Mouse (Mus musculus): ENCODE data around the gene Ptprk. TPM values are rescaled to one million over a fixed set of nuclear protein-coding genes. Genes with fewer than 3 reads are reported as not detected.

The Ptprk gene
- polyA plus RNA-seq, 2 experiments, result 21.4 to 25.2 TPM

DNA sequence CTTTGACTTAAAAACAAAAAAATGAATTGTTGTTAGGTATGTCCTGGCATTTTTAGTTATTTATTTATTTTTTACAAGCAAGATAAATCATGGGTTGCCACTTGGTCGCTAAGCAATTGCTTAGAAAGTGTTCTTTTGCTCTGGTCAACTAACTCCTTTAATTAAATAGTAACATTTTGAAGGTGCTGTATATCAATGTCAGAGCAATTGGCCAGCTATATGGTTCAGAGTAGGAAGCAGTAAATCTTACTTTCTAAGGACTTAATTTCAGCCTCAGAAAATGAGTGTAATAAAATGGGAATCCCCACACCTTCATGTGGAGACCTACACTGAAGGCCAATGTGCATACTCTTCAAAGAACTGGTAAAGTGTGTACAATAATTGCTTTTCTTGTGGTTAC, 300.3 kb downstream of the Ptprk start:
- Histone ChIP-seq H3K4me1 (ENCODE audit: control insufficient read depth, insufficient read depth, low read length) (peaks cover 2% of the 10 kb centered on the region; the same call in 1 of the 2 replicates), H3K4me3 (replicated peaks; ENCODE audit: low read length) (no peak overlapping the region), H3K9me3 (ENCODE audit: control insufficient read depth, low read length) (no peaks in the 10 kb centered on the region), H3K27ac (replicated peaks; ENCODE audit: low read depth, low read length) (no peak overlapping the region), H3K27me3 (ENCODE audit: control insufficient read depth, insufficient read depth, low read length) (no peaks in the 10 kb centered on the region), H3K9ac (ENCODE audit: low read depth, low read length, severe bottlenecking) (no peak overlapping the region), H3K4me2 (replicated peaks; ENCODE audit: low read depth, low read length, severe bottlenecking) (no peak overlapping the region), H3K36me3 (ENCODE audit: control insufficient read depth, insufficient read depth, low read length) (no peaks in the 10 kb centered on the region)
- WGBS, result 24% methylated on average over 1 of the region's 1 CpGs
- DNase-seq (ENCODE audit: low spot score) (no peak), ATAC-seq (ENCODE audit: low FRiP score, low read depth) (no peak)
- no peak for TF ChIP-seq POLR2A (IDR thresholded peaks at IDR 0.05; ENCODE audit: borderline replicate concordance, extremely low read depth, insufficient read depth, insufficient read length)

GRCm38 (mm10) chr10:28379752-28380488, 305.3 kb downstream of the Ptprk start:
- no peak for DNase-seq (ENCODE audit: low spot score)
- Histone ChIP-seq H3K27ac (replicated peaks; ENCODE audit: low read depth, low read length) (no peak overlapping the region), H3K9ac (ENCODE audit: low read depth, low read length, severe bottlenecking) (no peak overlapping the region), H3K9me3 (ENCODE audit: control insufficient read depth, low read length) (no peaks in the 10 kb centered on the region), H3K4me1 (ENCODE audit: control insufficient read depth, insufficient read depth, low read length) (no peaks in the 10 kb centered on the region), H3K4me3 (replicated peaks; ENCODE audit: low read length) (no peak overlapping the region), H3K36me3 (ENCODE audit: control insufficient read depth, insufficient read depth, low read length) (0 out of 2 replicates have a peak, but pooled peaks cover 5% of the 10 kb centered on the region), H3K4me2 (replicated peaks; ENCODE audit: low read depth, low read length, severe bottlenecking) (no peak overlapping the region), H3K27me3 (ENCODE audit: control insufficient read depth, insufficient read depth, low read length) (no peaks in the 10 kb centered on the region)
- 83% methylated on average over 7 of the region's 7 CpGs for WGBS
- ATAC-seq (ENCODE audit: low FRiP score, low read depth), result no peak
- no peak for TF ChIP-seq POLR2A (IDR thresholded peaks at IDR 0.05; ENCODE audit: borderline replicate concordance, extremely low read depth, insufficient read depth, insufficient read length)

DNA sequence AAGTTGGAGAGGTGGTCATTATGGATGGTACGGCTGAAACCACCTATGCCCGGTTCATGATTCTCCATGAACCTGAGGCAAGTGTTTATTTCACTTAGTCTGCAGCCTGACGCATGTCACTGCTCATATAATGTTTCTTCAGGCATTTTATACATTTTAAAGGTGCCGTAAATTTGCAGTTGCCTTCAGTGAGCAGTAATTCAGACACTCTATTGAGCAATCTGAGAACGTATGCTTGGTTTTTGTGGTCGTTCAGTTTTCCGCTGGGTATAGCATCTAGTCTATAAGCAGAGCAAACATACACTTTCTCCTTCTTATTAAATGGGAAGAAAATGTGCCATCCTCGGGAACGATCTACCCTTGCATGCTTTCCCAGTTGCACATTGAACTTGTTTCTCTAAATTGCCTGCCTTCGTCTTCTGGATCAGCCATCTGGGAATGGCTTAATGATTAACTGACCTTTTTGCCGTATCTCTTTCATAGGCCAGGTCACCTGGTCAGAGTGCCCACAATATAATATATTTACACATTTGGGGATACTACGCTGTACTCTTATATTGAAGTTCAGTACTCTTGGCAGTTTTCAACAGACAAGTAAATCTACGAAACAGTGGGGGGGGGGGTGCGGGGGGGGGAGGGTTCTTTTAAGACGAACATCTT, 313.1 kb downstream of the Ptprk start:
- no peak for TF ChIP-seq POLR2A (IDR thresholded peaks at IDR 0.05; ENCODE audit: borderline replicate concordance, extremely low read depth, insufficient read depth, insufficient read length)
- H3K9ac ChIP-seq (ENCODE audit: low read depth, low read length, severe bottlenecking), result no peak overlapping the region
- no peaks in the 10 kb centered on the region for H3K27me3 ChIP-seq (ENCODE audit: control insufficient read depth, insufficient read depth, low read length)
- ATAC-seq (ENCODE audit: low FRiP score, low read depth) (no peak), DNase-seq (ENCODE audit: low spot score) (no peak)
- H3K27ac ChIP-seq (replicated peaks; ENCODE audit: low read depth, low read length), result no peak overlapping the region
- no peaks in the 10 kb centered on the region for H3K4me1 ChIP-seq (ENCODE audit: control insufficient read depth, insufficient read depth, low read length)
- H3K9me3 ChIP-seq (ENCODE audit: control insufficient read depth, low read length), result no peaks in the 10 kb centered on the region
- H3K4me3 ChIP-seq (replicated peaks; ENCODE audit: low read length), result no peak overlapping the region
- 0 out of 2 replicates have a peak, but pooled peaks cover 5% of the 10 kb centered on the region for H3K36me3 ChIP-seq (ENCODE audit: control insufficient read depth, insufficient read depth, low read length)
- 58% methylated on average over 15 of the region's 15 CpGs for WGBS
- no peak overlapping the region for H3K4me2 ChIP-seq (replicated peaks; ENCODE audit: low read depth, low read length, severe bottlenecking)

- 89% methylated on average over 5 of the region's 5 CpGs for WGBS
- H3K4me2 ChIP-seq (replicated peaks; ENCODE audit: low read depth, low read length, severe bottlenecking), result no peak overlapping the region
- H3K9me3 ChIP-seq (ENCODE audit: control insufficient read depth, low read length), result no peaks in the 10 kb centered on the region
- TF ChIP-seq POLR2A (IDR thresholded peaks at IDR 0.05; ENCODE audit: borderline replicate concordance, extremely low read depth, insufficient read depth, insufficient read length), result no peak
- no peaks in the 10 kb centered on the region for H3K4me1 ChIP-seq (ENCODE audit: control insufficient read depth, insufficient read depth, low read length)
- no peak for ATAC-seq (ENCODE audit: low FRiP score, low read depth)
- H3K27me3 ChIP-seq (ENCODE audit: control insufficient read depth, insufficient read depth, low read length), result no peaks in the 10 kb centered on the region
- H3K36me3 ChIP-seq (ENCODE audit: control insufficient read depth, insufficient read depth, low read length), result no peaks in the 10 kb centered on the region
- DNase-seq (ENCODE audit: low spot score), result no peak
- no peak overlapping the region for H3K27ac ChIP-seq (replicated peaks; ENCODE audit: low read depth, low read length)
- no peak overlapping the region for H3K9ac ChIP-seq (ENCODE audit: low read depth, low read length, severe bottlenecking)
- H3K4me3 ChIP-seq (replicated peaks; ENCODE audit: low read length), result no peak overlapping the region
Observed at GRCm38 (mm10) chr10:28391168-28391567, 316.5 kb downstream of the Ptprk start.

DNA sequence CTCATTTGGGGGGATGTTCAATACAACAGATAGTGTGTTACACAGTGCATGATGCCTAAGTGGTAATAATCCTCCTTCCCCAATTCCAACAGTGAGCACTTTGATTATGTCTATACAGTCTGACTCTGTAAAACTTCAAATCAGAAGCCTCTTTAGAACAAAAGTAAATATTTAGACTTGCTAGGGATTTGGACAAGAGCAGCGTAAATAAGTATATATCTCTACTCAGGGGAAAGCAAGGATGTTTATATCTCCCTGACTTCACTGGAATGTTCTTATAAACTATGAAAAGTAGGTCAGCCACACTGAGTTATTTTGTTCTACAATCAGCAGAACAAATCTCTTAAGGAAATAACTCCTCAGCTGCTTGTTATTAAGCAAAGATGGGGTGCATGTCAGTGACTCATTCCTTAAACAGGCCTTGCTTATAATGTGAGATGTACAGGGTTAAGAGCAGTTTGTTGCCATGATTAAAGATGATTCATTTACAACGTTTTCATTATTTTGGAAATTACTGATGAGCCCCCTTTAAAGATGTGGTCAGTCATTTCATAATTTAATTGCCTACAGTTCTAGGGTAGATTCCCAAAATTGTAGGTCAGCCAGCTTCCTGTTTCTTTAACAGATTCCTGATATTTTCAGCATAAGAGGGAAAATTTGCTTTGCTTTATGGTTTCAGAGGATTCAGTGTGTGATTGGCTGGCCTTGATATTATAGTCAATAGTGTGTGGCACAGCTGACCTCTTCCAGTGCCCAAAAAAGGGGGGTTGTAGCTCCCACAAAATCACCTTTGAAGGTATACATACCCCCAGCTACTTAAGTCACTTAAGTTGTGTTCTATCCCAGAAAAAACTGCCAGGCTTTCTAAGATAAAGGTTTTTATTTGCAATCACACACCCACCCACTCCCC, 321.2 kb downstream of the Ptprk start:
- no peak overlapping the region for H3K9ac ChIP-seq (ENCODE audit: low read depth, low read length, severe bottlenecking)
- no peak for TF ChIP-seq POLR2A (IDR thresholded peaks at IDR 0.05; ENCODE audit: borderline replicate concordance, extremely low read depth, insufficient read depth, insufficient read length)
- H3K36me3 ChIP-seq (ENCODE audit: control insufficient read depth, insufficient read depth, low read length), result no peaks in the 10 kb centered on the region
- 73% methylated on average over 2 of the region's 2 CpGs for WGBS
- no peaks in the 10 kb centered on the region for H3K27me3 ChIP-seq (ENCODE audit: control insufficient read depth, insufficient read depth, low read length)
- ATAC-seq (ENCODE audit: low FRiP score, low read depth) (no peak), DNase-seq (ENCODE audit: low spot score) (no peak)
- H3K4me1 ChIP-seq (ENCODE audit: control insufficient read depth, insufficient read depth, low read length), result no peaks in the 10 kb centered on the region
- H3K4me3 ChIP-seq (replicated peaks; ENCODE audit: low read length), result no peak overlapping the region
- H3K9me3 ChIP-seq (ENCODE audit: control insufficient read depth, low read length), result no peaks in the 10 kb centered on the region
- no peak overlapping the region for H3K27ac ChIP-seq (replicated peaks; ENCODE audit: low read depth, low read length)
- no peak overlapping the region for H3K4me2 ChIP-seq (replicated peaks; ENCODE audit: low read depth, low read length, severe bottlenecking)
